Mouse (Mus musculus) hindbrain, embryonic 10.5 days (tissue): ENCODE data around the gene Pam. TPM values are rescaled to one million over a fixed set of nuclear protein-coding genes. Genes with fewer than 3 reads are reported as not detected.
"Not testable (repeated sequence)": the region's sequence is repeated elsewhere in the genome, so short reads cannot be mapped to it uniquely, and the experiment has no call there.

Experiments used
- DNase-seq: peaks from one replicate; pipeline ENCODE4 v3.0.0-alpha.2; 2017; ENCODE audit warnings: low spot score
- H3K27ac ChIP-seq: fragments of 300-500 bp; sonication (generic); 2 replicates; pipeline ENCODE4 v1.5.1; 2016; ENCODE audit warnings: mild to moderate bottlenecking, moderate library complexity
- H3K27me3 ChIP-seq: fragments of 300-500 bp; sonication (generic); 2 replicates; pipeline ENCODE4 v1.6.1; 2016; ENCODE audit warnings: mild to moderate bottlenecking; ENCODE audit not compliant: poor library complexity, insufficient read depth, severe bottlenecking
- H3K36me3 ChIP-seq: fragments of 300-500 bp; sonication (generic); 2 replicates; pipeline ENCODE4 v1.6.1; 2016; ENCODE audit warnings: mild to moderate bottlenecking, moderate library complexity
- H3K4me1 ChIP-seq: fragments of 300-500 bp; sonication (generic); replicated peaks from 2 replicates; pipeline ENCODE4 v1.6.1; 2016; ENCODE audit warnings: mild to moderate bottlenecking
- H3K4me3 ChIP-seq: fragments of 300-500 bp; sonication (generic); 2 replicates; pipeline ENCODE4 v1.5.1; 2016; ENCODE audit warnings: mild to moderate bottlenecking, moderate library complexity
- H3K9me3 ChIP-seq: fragments of 300-500 bp; sonication (generic); 2 replicates; pipeline ENCODE4 v1.6.1; 2016; ENCODE audit warnings: mild to moderate bottlenecking, moderate library complexity
- WGBS: fragments of 180-500 bp; shearing (Covaris S2); methylation state at CpG from one replicate; pipeline ENCODE4 v1.1.7; 2016; 5-methylcytosine and 5-hydroxymethylcytosine counted together
- polyA plus RNA-seq: library from polyadenylated mRNA; unstranded; fragments of >200 nt; fragmentation: Nextera tagmentation; extraction: Ambion mirVana; gene quantifications from 2 replicates; pipeline ENCODE4 v1.2.1, GENCODE M21; 2016

Gene Pam
- polyA plus RNA-seq, 1 experiment from 2014 or later, result 16.5 TPM

DNA sequence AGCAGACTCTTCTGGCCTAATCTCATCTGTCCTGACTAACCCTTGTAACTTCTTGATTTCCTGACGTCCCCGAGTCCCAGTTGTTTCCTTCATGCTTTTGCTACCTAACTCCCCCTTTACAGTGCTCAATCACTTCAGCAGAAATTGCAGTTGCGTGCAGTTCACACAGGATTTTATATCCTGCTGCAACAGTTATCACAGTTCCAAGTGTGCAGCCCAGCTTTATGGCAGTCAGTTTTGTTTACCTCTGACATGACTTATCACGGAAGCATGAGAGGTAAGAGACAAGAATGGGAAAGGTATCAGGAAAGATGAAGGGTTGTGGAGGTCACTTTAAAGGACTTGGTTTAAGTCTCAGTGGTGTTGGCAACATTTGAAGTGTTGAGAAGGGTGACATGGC lies 125.7 kb downstream of the Pam start:
- WGBS, result 77% methylated on average over 4 of the region's 4 CpGs
- Histone ChIP-seq H3K4me3 (no peak overlapping the region), H3K4me1 (no peaks in the 10 kb centered on the region), H3K36me3 (no peaks in the 10 kb centered on the region), H3K9me3 (no peaks in the 10 kb centered on the region), H3K27me3 (no peaks in the 10 kb centered on the region), H3K27ac (no peak overlapping the region)
- no peak for DNase-seq

DNA sequence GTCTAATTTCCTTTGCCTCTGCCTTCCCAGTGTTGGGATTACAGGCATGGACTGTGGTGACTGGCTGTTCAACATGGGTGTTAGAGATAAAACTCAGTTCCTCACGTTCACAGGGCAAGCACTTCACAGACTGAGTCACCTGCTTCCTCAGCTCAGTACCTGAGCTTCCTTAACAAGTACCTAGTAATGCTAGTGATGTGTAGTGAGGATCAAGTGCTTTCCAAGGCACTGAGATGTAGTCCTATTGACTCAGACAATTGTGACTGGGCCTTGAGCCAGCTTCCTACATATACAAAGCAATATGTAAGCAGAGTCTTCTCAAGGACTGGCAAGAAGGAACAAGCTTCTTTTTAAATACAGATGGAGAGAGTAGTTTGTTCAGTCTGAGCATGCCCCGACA lies 131.7 kb downstream of the Pam start:
- Histone ChIP-seq H3K4me1 (no peaks in the 10 kb centered on the region), H3K27me3 (no peaks in the 10 kb centered on the region), H3K27ac (no peak overlapping the region), H3K36me3 (no peaks in the 10 kb centered on the region), H3K9me3 (no peaks in the 10 kb centered on the region), H3K4me3 (no peak overlapping the region)
- 85% methylated on average over 2 of the region's 2 CpGs for WGBS
- no peak for DNase-seq

DNA sequence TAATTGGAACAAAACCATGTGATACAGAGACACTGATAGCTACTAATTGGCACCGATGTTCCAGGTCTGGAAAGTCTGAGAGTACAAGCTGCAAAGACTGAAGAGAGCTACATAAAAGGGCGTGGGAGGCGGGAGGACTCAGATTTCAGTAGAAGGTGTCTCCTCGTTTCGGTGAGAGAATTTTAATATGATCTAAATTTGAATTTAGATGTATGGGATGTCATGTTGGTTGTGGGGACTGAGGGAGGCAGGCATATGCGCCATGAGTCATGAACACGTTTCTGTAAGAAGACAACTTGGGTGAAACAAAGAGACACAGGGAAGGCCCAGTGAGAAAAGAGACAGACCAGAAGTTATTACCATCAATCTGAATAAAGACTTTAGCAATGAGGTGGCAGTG lies 133.3 kb downstream of the Pam start:
- Histone ChIP-seq H3K4me1 (no peaks in the 10 kb centered on the region), H3K4me3 (no peak overlapping the region), H3K9me3 (no peaks in the 10 kb centered on the region), H3K27ac (no peak overlapping the region), H3K27me3 (no peaks in the 10 kb centered on the region), H3K36me3 (no peaks in the 10 kb centered on the region)
- DNase-seq, result no peak
- 91% methylated on average over 7 of the region's 7 CpGs for WGBS

DNA sequence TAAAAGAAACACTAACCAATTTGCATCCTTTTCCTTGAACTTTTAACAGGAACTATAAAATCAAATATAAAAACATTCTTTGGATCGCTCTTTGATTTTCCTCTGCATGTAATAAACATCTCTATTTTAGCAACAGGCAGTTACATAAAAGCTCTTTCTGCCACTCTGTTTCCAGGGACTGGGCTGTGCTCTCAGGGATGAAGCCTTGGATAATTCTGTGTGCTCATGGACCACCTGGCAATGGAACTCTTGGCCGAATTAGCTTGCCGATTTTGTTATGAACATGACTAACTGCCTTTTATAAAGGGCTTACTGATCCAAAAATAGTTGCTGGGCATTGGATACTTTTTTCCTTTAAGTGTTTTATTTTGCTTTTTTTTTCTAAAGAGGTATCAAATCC lies 134.8 kb downstream of the Pam start:
- 94% methylated on average over 3 of the region's 3 CpGs for WGBS
- H3K27me3 ChIP-seq, result no peaks in the 10 kb centered on the region
- no peaks in the 10 kb centered on the region for H3K36me3 ChIP-seq
- no peak for DNase-seq
- no peak overlapping the region for H3K27ac ChIP-seq
- no peaks in the 10 kb centered on the region for H3K4me1 ChIP-seq
- H3K4me3 ChIP-seq, result no peak overlapping the region
- H3K9me3 ChIP-seq, result no peaks in the 10 kb centered on the region

DNA sequence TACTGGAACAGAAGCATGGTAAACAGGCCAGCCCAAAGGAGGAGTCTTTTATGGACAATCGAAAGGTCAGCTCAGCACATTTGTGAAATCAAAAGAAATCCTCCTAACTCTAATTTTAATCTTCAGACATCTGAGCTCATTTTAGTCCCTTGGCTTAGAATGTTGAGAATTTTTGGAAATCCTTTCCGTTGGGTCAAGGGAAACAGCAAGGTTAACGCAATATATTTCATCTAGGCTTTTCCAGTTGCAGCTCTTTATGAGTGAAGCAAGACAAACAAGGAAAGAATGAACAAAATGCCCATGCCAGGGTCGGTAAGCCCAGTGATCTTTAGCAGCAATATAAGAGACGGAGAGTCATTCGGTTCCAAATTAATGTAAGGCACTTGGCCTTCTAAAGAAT lies 135.3 kb downstream of the Pam start:
- WGBS, result 87% methylated on average over 6 of the region's 6 CpGs
- Histone ChIP-seq H3K27ac (no peak overlapping the region), H3K4me3 (no peak overlapping the region), H3K36me3 (no peaks in the 10 kb centered on the region), H3K27me3 (no peaks in the 10 kb centered on the region), H3K9me3 (no peaks in the 10 kb centered on the region), H3K4me1 (no peaks in the 10 kb centered on the region)
- no peak for DNase-seq

DNA sequence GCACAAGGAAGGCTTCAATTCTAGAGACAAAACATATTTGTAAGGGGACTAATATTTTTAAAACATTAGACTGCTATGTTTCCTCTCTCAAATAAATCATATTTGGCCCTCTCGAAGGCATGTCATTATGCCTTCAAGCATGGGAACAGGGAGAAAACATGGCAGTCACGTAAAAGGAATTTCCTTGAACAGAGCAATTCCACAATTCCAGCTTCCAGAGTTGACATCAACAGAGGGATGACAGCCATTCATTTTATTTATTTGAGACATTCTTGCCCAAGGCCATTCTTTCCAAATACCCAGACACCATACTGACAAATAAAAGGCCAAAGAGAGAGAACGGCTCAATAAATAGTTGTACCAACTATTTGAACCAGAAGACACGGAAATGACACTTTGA lies 136.7 kb downstream of the Pam start:
- WGBS, result 92% methylated on average over 4 of the region's 4 CpGs

DNA sequence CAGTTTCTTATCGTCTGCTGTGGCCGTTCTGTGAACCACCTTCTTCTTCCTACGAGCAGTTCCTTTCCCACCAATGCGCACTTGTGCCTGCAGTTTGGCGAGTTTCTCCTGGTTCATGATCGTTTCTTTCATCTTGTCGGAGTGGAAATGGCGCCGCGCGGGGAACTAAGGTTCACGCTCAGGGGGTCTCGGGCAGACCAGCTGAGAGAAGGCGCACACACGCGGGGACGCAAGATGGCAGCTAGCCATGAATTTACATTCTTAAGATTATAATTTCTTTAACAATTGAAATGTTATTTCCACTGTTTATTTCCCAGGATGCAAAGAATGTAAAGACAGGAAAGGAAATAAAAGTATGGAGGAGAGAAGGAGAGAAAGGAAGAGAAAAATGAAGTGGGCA lies 146.2 kb downstream of the Pam start:
- H3K27ac ChIP-seq, DNase-seq, H3K4me1 ChIP-seq, H3K9me3 ChIP-seq, H3K4me3 ChIP-seq, H3K27me3 ChIP-seq, H3K36me3 ChIP-seq: not testable (repeated sequence)
- WGBS, result 92% methylated on average over 17 of the region's 17 CpGs

More for the DNA sequence above, 136.7 kb downstream of the Pam start:
- Histone ChIP-seq H3K4me3 (no peak overlapping the region), H3K27ac (no peak overlapping the region), H3K27me3 (no peaks in the 10 kb centered on the region), H3K36me3 (no peaks in the 10 kb centered on the region), H3K9me3 (no peaks in the 10 kb centered on the region), H3K4me1 (no peaks in the 10 kb centered on the region)
- no peak for DNase-seq

DNA sequence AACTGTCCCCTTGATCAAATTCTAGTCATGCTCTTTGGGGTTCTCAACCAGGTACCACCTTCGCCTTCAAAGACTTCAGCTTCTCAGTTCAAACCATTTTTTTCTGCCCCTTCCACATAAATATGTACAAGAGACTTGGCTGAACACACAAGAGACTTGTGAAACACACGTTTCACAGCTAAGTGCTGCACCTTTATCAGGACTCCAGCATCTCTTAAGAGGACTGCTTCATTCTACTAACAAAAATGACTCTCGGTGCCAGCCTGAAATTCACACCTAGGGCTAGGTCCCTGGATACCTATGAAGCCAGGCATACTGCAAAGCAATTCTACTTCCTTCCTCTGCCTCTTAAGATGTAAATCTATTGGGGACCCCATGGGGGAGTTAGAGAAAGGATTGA lies 148.3 kb downstream of the Pam start:
- Histone ChIP-seq H3K27ac (no peak overlapping the region), H3K36me3 (no peaks in the 10 kb centered on the region), H3K9me3 (no peaks in the 10 kb centered on the region), H3K4me3 (no peak overlapping the region), H3K27me3 (no peaks in the 10 kb centered on the region), H3K4me1 (no peaks in the 10 kb centered on the region)
- DNase-seq, result no peak
- WGBS, result 77% methylated on average over 3 of the region's 3 CpGs

DNA sequence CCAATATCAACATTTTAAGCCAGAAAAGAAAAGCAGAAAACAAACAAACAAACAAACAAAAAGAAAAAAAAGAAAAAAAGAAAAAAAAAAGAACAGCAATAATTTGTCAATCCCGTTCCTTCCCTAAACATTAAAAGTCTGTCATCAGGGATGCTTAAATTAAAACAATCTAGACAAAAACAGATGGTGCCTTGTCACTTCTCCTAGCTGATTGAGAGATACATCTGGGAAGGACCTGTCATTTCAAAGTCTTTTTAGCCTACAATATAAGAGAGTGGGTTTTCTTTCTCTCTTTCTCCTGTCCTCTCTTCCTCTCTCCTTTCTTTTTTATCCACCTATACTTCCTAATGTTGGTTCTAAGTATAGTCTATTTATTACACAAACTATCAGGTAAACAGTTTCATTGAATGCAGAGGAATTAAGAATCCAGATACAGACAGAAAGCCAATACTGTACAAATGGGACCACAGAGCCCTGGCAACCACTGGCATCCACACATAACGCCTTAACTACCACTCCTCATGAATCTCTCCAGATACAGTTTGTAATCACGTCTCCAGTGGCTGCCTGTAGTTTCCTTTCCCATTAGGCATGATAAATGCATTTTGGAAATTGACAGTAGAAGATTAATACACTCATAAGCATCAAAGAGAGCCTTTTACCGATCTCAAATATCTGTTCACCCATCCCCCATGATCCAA lies 151.4 kb downstream of the Pam start:
- no peak for DNase-seq
- WGBS, result 83% methylated on average over 4 of the region's 4 CpGs
- H3K4me3 ChIP-seq, result no peak overlapping the region
- no peaks in the 10 kb centered on the region for H3K4me1 ChIP-seq
- no peaks in the 10 kb centered on the region for H3K27me3 ChIP-seq
- H3K9me3 ChIP-seq, result no peaks in the 10 kb centered on the region
- no peaks in the 10 kb centered on the region for H3K36me3 ChIP-seq
- H3K27ac ChIP-seq, result no peak overlapping the region

DNA sequence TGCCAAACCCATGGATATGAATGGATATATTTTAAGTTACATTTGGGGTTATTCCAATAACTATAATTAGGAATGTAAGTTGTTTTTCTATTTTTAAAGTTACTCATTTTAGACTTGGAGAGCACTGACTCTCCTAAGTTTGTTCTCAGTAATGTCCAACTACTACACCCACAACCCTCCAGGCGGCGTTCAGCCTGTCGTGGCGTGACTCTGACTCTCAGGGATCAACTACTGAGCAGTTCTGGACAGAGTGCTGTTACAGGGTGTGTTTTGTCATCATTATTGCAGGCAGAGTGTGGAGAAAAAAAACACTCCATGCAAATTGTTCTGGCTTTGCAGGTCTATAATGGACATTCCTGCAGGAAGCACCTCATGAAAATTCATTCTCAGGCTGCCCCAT lies 152.0 kb downstream of the Pam start:
- Histone ChIP-seq H3K27ac (no peak overlapping the region), H3K9me3 (no peaks in the 10 kb centered on the region), H3K4me3 (no peak overlapping the region), H3K36me3 (no peaks in the 10 kb centered on the region), H3K4me1 (no peaks in the 10 kb centered on the region), H3K27me3 (no peaks in the 10 kb centered on the region)
- 75% methylated on average over 4 of the region's 4 CpGs for WGBS
- no peak for DNase-seq

DNA sequence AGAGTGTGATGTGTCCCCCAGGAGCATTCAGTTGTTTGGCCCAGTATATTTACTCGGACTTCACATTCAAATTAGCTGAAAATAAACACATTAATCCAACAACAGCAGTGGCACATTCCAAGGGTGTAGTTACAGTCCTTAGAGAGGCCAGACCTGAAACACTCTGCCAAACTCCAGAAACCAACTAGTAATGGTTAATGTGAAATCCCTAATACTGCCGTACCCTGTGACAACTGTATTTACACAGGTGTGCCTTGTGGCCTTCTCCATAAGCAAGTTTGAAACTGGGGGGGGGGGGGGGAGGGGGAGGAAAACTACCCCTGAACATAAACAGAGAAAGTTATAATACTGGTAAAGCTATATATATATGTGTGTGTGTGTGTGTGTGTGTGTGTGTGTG lies 152.5 kb downstream of the Pam start:
- no peaks in the 10 kb centered on the region for H3K27me3 ChIP-seq
- 69% methylated on average over 2 of the region's 2 CpGs for WGBS

DNA sequence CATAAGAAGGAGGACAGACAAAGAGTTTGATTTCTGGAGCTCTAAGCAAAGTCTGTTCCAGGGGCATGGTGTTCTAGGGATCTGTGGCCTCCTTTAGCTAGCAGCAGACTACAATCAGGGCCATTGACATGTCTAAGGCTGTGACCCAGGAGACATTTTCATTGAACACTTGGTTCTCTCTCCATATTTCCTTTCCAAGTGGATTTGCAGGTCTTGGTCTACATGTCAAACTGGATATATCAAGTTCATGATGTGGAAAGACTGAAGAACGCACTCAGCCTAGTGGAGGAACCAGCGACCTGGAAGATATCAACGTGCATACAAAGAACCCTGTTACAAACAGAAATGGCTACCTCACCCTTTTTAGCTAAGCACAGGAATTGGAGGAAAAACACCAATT lies 156.9 kb downstream of the Pam start:
- H3K27ac ChIP-seq, result no peak overlapping the region
- no peak for DNase-seq
- no peaks in the 10 kb centered on the region for H3K36me3 ChIP-seq
- no peak overlapping the region for H3K4me3 ChIP-seq
- H3K4me1 ChIP-seq, result no peaks in the 10 kb centered on the region; the same call in 1 of the 2 replicates
- no peaks in the 10 kb centered on the region for H3K9me3 ChIP-seq
- H3K27me3 ChIP-seq, result no peaks in the 10 kb centered on the region
- 87% methylated on average over 3 of the region's 3 CpGs for WGBS

More for the DNA sequence above, 152.5 kb downstream of the Pam start:
- Histone ChIP-seq H3K36me3 (no peaks in the 10 kb centered on the region), H3K4me3 (no peak overlapping the region), H3K9me3 (no peaks in the 10 kb centered on the region), H3K4me1 (no peaks in the 10 kb centered on the region; the same call in 1 of the 2 replicates), H3K27ac (no peak overlapping the region)
- no peak for DNase-seq

DNA sequence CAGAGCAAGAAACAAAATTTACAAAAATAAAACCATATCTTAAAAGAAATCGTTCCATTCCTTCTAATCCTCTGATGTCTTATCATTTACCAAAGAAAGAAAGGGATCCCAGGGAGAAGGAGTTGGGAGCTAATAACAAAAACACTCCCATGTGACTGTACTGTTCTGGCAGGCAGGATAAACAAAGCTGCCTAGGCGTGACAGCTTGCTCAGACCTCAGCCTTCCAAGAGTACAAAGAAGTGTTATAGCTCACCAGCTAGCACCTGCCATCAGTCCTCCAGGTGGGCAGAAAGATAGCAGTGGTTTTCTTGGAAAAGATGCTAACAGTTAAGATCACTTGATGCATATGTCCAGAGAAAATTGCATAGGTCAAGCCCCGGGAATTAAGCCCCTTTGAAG lies 157.4 kb downstream of the Pam start:
- Histone ChIP-seq H3K27me3 (no peaks in the 10 kb centered on the region), H3K36me3 (no peaks in the 10 kb centered on the region), H3K9me3 (no peaks in the 10 kb centered on the region), H3K4me1 (no peaks in the 10 kb centered on the region; the same call in 1 of the 2 replicates), H3K4me3 (no peak overlapping the region), H3K27ac (no peak overlapping the region)
- WGBS, result 56% methylated on average over 3 of the region's 3 CpGs
- no peak for DNase-seq

DNA sequence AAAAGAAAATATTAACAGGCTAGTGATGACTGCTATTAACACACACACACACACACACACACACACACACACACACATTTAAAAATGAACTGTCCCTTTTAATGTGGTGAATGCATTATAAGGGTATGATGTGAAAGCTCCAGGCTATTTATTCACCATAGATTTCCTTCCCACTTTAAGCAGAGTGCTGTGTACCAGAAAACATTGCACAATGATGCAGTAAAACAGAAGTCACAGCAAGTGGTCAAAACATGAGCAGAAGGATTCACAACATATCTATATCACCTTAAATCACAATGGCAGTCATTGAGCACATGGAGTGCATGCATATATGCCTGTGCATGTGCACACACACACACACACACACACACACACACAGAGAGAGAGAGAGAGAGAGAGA lies 160.5 kb downstream of the Pam start:
- H3K27me3 ChIP-seq, result no peaks in the 10 kb centered on the region
- no peaks in the 10 kb centered on the region; the same call in 1 of the 2 replicates for H3K4me1 ChIP-seq
- no peaks in the 10 kb centered on the region for H3K9me3 ChIP-seq
- no peak for DNase-seq
- H3K27ac ChIP-seq, result no peak overlapping the region
- no peaks in the 10 kb centered on the region for H3K36me3 ChIP-seq
- H3K4me3 ChIP-seq, result no peak overlapping the region
